Mouse (Mus musculus): ENCODE measurements around the gene Tob1. TPM values are rescaled to one million over a fixed set of nuclear protein-coding genes. Genes with fewer than 3 reads are reported as not detected.
A peak's percentile ranks its signal among the peaks of the same experiment; 100 is the strongest.

Gene Tob1
- total RNA-seq (2021) = 100 to 1,000 TPM; 205 to 210 TPM
- long read RNA-seq, experiment 1, transcript Tob1-201 (2 exons, 2,288 nt) = major isoform, 167 of 186 reads
- long read RNA-seq, experiment 1, partial matches to known transcripts = 0 of 186 reads
- long read RNA-seq, experiment 1, other reads (novel, unspliced or antisense) = 19 of 186 reads
- long read RNA-seq, experiment 2, transcript Tob1-201 (2 exons, 2,288 nt) = major isoform, 215 of 240 reads
- long read RNA-seq, experiment 2, partial matches to known transcripts = 24 of 240 reads
- long read RNA-seq, experiment 2, other reads (novel, unspliced or antisense) = 1 of 240 reads

- intact Hi-C loops (cut with DNase I) = loop anchor here (1.0 kb wide), 1 partner anchor 77 kb away; no protein-coding TSS in a partner anchor
- DNase-seq = peak; percentile 92 to 98
Observed at GRCm38 (mm10) chr11:94211124-94211603, at the start of gene Tob1. Gene Tob1 (plus strand): TSS chr11:94211454.

GRCm38 (mm10) chr11:94161867-94162581 lies 49.2 kb upstream of the Tob1 start:
- intact Hi-C loops (cut with DNase I) = no loop called here
- DNase-seq = no peak

GRCm38 (mm10) chr11:94163005-94163767 lies 48.1 kb upstream of the Tob1 start:
- intact Hi-C loops (cut with DNase I) = no loop called here

GRCm38 (mm10) chr11:94165745-94166144 lies 45.5 kb upstream of the Tob1 start:
- intact Hi-C loops (cut with DNase I) = no loop called here
- no peak for DNase-seq

More at GRCm38 (mm10) chr11:94163005-94163767, 48.1 kb upstream of the Tob1 start:
- no peak for DNase-seq

GRCm38 (mm10) chr11:94168238-94168637 lies 43.0 kb upstream of the Tob1 start:
- no peak for DNase-seq
- intact Hi-C loops (cut with DNase I) = no loop called here

- intact Hi-C loops (cut with DNase I) = no loop called here
Observed at GRCm38 (mm10) chr11:94169596-94169995, 41.7 kb upstream of the Tob1 start.

GRCm38 (mm10) chr11:94171691-94172090 lies 39.6 kb upstream of the Tob1 start:
- DNase-seq = no peak
- intact Hi-C loops (cut with DNase I) = no loop called here

More at GRCm38 (mm10) chr11:94169596-94169995, 41.7 kb upstream of the Tob1 start:
- DNase-seq = no peak

GRCm38 (mm10) chr11:94172186-94172585 lies 39.1 kb upstream of the Tob1 start:
- DNase-seq = no peak
- intact Hi-C loops (cut with DNase I) = no loop called here

- no peak for DNase-seq
- intact Hi-C loops (cut with DNase I) = no loop called here
Observed at GRCm38 (mm10) chr11:94173726-94174146, 37.5 kb upstream of the Tob1 start.

GRCm38 (mm10) chr11:94175288-94175687 lies 36.0 kb upstream of the Tob1 start:
- intact Hi-C loops (cut with DNase I) = no loop called here
- no peak for DNase-seq

- no peak for DNase-seq
- intact Hi-C loops (cut with DNase I) = no loop called here
Observed at GRCm38 (mm10) chr11:94175694-94176093, 35.6 kb upstream of the Tob1 start.

GRCm38 (mm10) chr11:94177841-94178585 lies 33.2 kb upstream of the Tob1 start:
- no peak for DNase-seq
- intact Hi-C loops (cut with DNase I) = no loop called here

GRCm38 (mm10) chr11:94179768-94180167 lies 31.5 kb upstream of the Tob1 start:
- intact Hi-C loops (cut with DNase I) = no loop called here
- DNase-seq = no peak

GRCm38 (mm10) chr11:94180194-94180593 lies 31.1 kb upstream of the Tob1 start:
- intact Hi-C loops (cut with DNase I) = no loop called here
- DNase-seq = no peak

GRCm38 (mm10) chr11:94181694-94182093 lies 29.6 kb upstream of the Tob1 start:
- intact Hi-C loops (cut with DNase I) = loop anchor here (2.0 kb wide), 1 partner anchor 27 kb away; no protein-coding TSS in a partner anchor
- DNase-seq = no peak

GRCm38 (mm10) chr11:94182711-94183110 lies 28.5 kb upstream of the Tob1 start:
- intact Hi-C loops (cut with DNase I) = loop anchor here (2.0 kb wide), 1 partner anchor 26 kb away; no protein-coding TSS in a partner anchor
- peak; percentile 41 to 49 for DNase-seq

- no peak for DNase-seq
- intact Hi-C loops (cut with DNase I) = loop anchor here (2.0 kb wide), 1 partner anchor 26 kb away; no protein-coding TSS in a partner anchor
Observed at GRCm38 (mm10) chr11:94183120-94183519, 28.1 kb upstream of the Tob1 start.

GRCm38 (mm10) chr11:94183671-94184070 lies 27.6 kb upstream of the Tob1 start:
- intact Hi-C loops (cut with DNase I) = loop anchor here (2.0 kb wide), 1 partner anchor 25 kb away; no protein-coding TSS in a partner anchor
- no peak for DNase-seq

GRCm38 (mm10) chr11:94189579-94189978 lies 21.7 kb upstream of the Tob1 start:
- intact Hi-C loops (cut with DNase I) = no loop called here
- DNase-seq = no peak

GRCm38 (mm10) chr11:94190665-94191064 lies 20.6 kb upstream of the Tob1 start:
- intact Hi-C loops (cut with DNase I) = no loop called here

More at GRCm38 (mm10) chr11:94190665-94191064, 20.6 kb upstream of the Tob1 start:
- no peak for DNase-seq

Data from gastrocnemius, postnatal 36 days (tissue).